Mouse (Mus musculus) megakaryocyte progenitor cell, adult 5-6 weeks (primary cell): Measurements from ENCODE around the gene Unc13b. TPM values are rescaled to one million over a fixed set of nuclear protein-coding genes. Genes with fewer than 3 reads are reported as not detected.
"Not testable (repeated sequence)": the region's sequence is repeated elsewhere in the genome, so short reads cannot be mapped to it uniquely, and the experiment has no call there.

Source experiments
- ATAC-seq: replicated peaks from 2 replicates; pipeline ENCODE4 v1.8.0; 2016; ENCODE audit warnings: mild to moderate bottlenecking, moderate TSS enrichment, inconsistent platforms; ENCODE audit not compliant: poor library complexity
- total RNA-seq, 2 experiments: library from RNA; stranded (forward) in 1 of 2; stranded (reverse) in 1 of 2; fragments of 157-497, 149-512 nt in 1 of 2; fragments of 200-1000 nt in 1 of 2; gene quantifications; 2 replicates each; pipeline versions ENCODE4 v1.2.3 to v1.2.4; 2015 to 2017

Gene Unc13b
- total RNA-seq, 2 experiments from 2014 or later, result 0.96 TPM; not detected in 1

GRCm38 (mm10) chr4:43089950-43090349 lies 31.2 kb downstream of the Unc13b start:
- ATAC-seq, result no peak

- no peak for ATAC-seq
Observed at GRCm38 (mm10) chr4:43091183-43091582, 32.4 kb downstream of the Unc13b start.

- ATAC-seq, result no peak
Observed at GRCm38 (mm10) chr4:43113491-43113890, 54.7 kb downstream of the Unc13b start.

GRCm38 (mm10) chr4:43114512-43114911 lies 55.8 kb downstream of the Unc13b start:
- no peak for ATAC-seq

GRCm38 (mm10) chr4:43114946-43115345 lies 56.2 kb downstream of the Unc13b start:
- peak; percentile 57 for ATAC-seq

- no peak for ATAC-seq
Observed at GRCm38 (mm10) chr4:43116249-43116648, 57.5 kb downstream of the Unc13b start.

GRCm38 (mm10) chr4:43129750-43130149 lies 71.0 kb downstream of the Unc13b start:
- no peak for ATAC-seq

- no peak for ATAC-seq
Observed at GRCm38 (mm10) chr4:43142610-43143009, 83.9 kb downstream of the Unc13b start.

GRCm38 (mm10) chr4:43152413-43152812 lies 93.7 kb downstream of the Unc13b start:
- ATAC-seq, result not testable (repeated sequence)

- ATAC-seq, result no peak
Observed at GRCm38 (mm10) chr4:43160045-43160444, 101.3 kb downstream of the Unc13b start.

GRCm38 (mm10) chr4:43161124-43161657 lies 102.4 kb downstream of the Unc13b start:
- ATAC-seq, result no peak

- no peak for ATAC-seq
Observed at GRCm38 (mm10) chr4:43163205-43163604, 104.5 kb downstream of the Unc13b start.

- no peak for ATAC-seq
Observed at GRCm38 (mm10) chr4:43165403-43166005, 106.8 kb downstream of the Unc13b start.

- no peak for ATAC-seq
Observed at GRCm38 (mm10) chr4:43170028-43170427, 111.3 kb downstream of the Unc13b start.

GRCm38 (mm10) chr4:43177126-43177525 lies 118.4 kb downstream of the Unc13b start:
- ATAC-seq, result no peak

GRCm38 (mm10) chr4:43182474-43183168 lies 123.9 kb downstream of the Unc13b start:
- no peak for ATAC-seq

- ATAC-seq, result no peak
Observed at GRCm38 (mm10) chr4:43187439-43187838, 128.7 kb downstream of the Unc13b start.

GRCm38 (mm10) chr4:43189381-43189780 lies 130.6 kb downstream of the Unc13b start:
- ATAC-seq, result no peak

- ATAC-seq, result no peak
Observed at GRCm38 (mm10) chr4:43204946-43205345, 146.2 kb downstream of the Unc13b start.

- no peak for ATAC-seq
Observed at GRCm38 (mm10) chr4:43205571-43205970, 146.8 kb downstream of the Unc13b start.

- ATAC-seq, result no peak
Observed at GRCm38 (mm10) chr4:43206989-43207388, 148.2 kb downstream of the Unc13b start.

- ATAC-seq, result no peak
Observed at GRCm38 (mm10) chr4:43209081-43209579, 150.4 kb downstream of the Unc13b start.
